Mouse (Mus musculus) B cell, adult 62 days (primary cell): ENCODE measurements around the gene 1810010D01Rik. TPM values are rescaled to one million over a fixed set of nuclear protein-coding genes. Genes with fewer than 3 reads are reported as not detected.

Experiments
- total RNA-seq: library from RNA; stranded (reverse); gene quantifications from 4 replicates; pipeline ENCODE4 v1.2.4, GENCODE M21; 2023

1810010D01Rik gene
- total RNA-seq, result 1.2 to 3.0 TPM (median 1.4 TPM) in 4 replicates

GRCm38 (mm10) chr7:145208006-145208405 lies at the start of gene 1810010D01Rik:
1810010D01Rik (minus strand) TSS chr7:145208119.

Other genes with a start within 250 kb of the 1810010D01Rik start
- 20.9 to 25.1 TPM (median 22.7 TPM) in 4 replicates for gene Tpcn2, start 75.9 kb upstream of the 1810010D01Rik start, total RNA-seq
- not detected in 4 replicates for gene Mrgprf, start 92.7 kb upstream of the 1810010D01Rik start, total RNA-seq
- gene Mrgprd, start 106.7 kb upstream of the 1810010D01Rik start, total RNA-seq, result not detected in 4 replicates